Mouse (Mus musculus) CD4-positive, CD25-positive, alpha-beta regulatory T cell, adult 4 months (primary cell): Measurements from ENCODE around the gene Lamb2. TPM values are rescaled to one million over a fixed set of nuclear protein-coding genes. Genes with fewer than 3 reads are reported as not detected.

ENCODE experiments used
- polyA plus RNA-seq, 2 experiments: library from polyadenylated mRNA; unstranded; fragments of 100-300 nt; shearing (Covaris generic); gene quantifications; one replicate each; pipeline ENCODE4 v1.2.1; 2017

Lamb2 gene
- polyA plus RNA-seq, 2 experiments from 2014 or later = 0.10 to 0.13 TPM

Other genes with a start within 250 kb of the Lamb2 start
- 1 to 10 TPM; 2.6 to 5.6 TPM for gene Dag1, start 215.8 kb upstream of the Lamb2 start, polyA plus RNA-seq
- gene Nicn1, start 189.3 kb upstream of the Lamb2 start, polyA plus RNA-seq = 1 to 10 TPM; 2.6 to 6.1 TPM
- gene Amt, start 182.9 kb upstream of the Lamb2 start, polyA plus RNA-seq = 1 to 10 TPM; 1.4 to 2.0 TPM
- 100 to 1,000 TPM; 319 to 423 TPM for gene Rhoa, start 173.6 kb upstream of the Lamb2 start, polyA plus RNA-seq
- gene Tcta, start 173.6 kb upstream of the Lamb2 start, polyA plus RNA-seq = 10 to 100 TPM; 14.8 to 22.7 TPM
- gene Gpx1, start 140.8 kb upstream of the Lamb2 start, polyA plus RNA-seq = 100 to 1,000 TPM; 464 to 565 TPM
- gene Usp4, start 131.9 kb upstream of the Lamb2 start, polyA plus RNA-seq = 100 to 1,000 TPM; 102 to 155 TPM
- gene 1700102P08Rik, start 86.9 kb upstream of the Lamb2 start, polyA plus RNA-seq = 1 to 10 TPM in 1 of 2 experiments, not detected in 1; 1.6 TPM
- gene Ccdc36, start 51.3 kb upstream of the Lamb2 start, polyA plus RNA-seq = under 1 TPM in 1 of 2 experiments, not detected in 1; 0.11 TPM
- not detected for gene BC048562, start 43.3 kb upstream of the Lamb2 start, polyA plus RNA-seq
- gene Ccdc71, start 19.2 kb upstream of the Lamb2 start, polyA plus RNA-seq = 10 to 100 TPM; 29.9 to 39.2 TPM
- 1 to 10 TPM; 1.6 to 2.2 TPM for gene Klhdc8b, start 18.2 kb upstream of the Lamb2 start, polyA plus RNA-seq
- gene Usp19, start 10.9 kb downstream of the Lamb2 start, polyA plus RNA-seq = 10 to 100 TPM; 15.1 to 16.6 TPM
- 100 to 1,000 TPM; 132 to 223 TPM for gene Qars, start 28.0 kb downstream of the Lamb2 start, polyA plus RNA-seq
- 10 to 100 TPM; 77.2 to 91.3 TPM for gene Qrich1, start 37.1 kb downstream of the Lamb2 start, polyA plus RNA-seq
- 100 to 1,000 TPM; 155 to 180 TPM for gene Impdh2, start 80.5 kb downstream of the Lamb2 start, polyA plus RNA-seq
- gene Ndufaf3, start 87.7 kb downstream of the Lamb2 start, polyA plus RNA-seq = 10 to 100 TPM; 48.0 to 61.4 TPM
- gene Dalrd3, start 90.2 kb downstream of the Lamb2 start, polyA plus RNA-seq = 10 to 100 TPM; 65.5 to 75.7 TPM
- 10 to 100 TPM; 29.8 to 56.5 TPM for gene Wdr6, start 99.0 kb downstream of the Lamb2 start, polyA plus RNA-seq
- 10 to 100 TPM in 1 of 2 experiments, 1 to 10 TPM in 1; 7.8 to 15.5 TPM for gene P4htm, start 117.9 kb downstream of the Lamb2 start, polyA plus RNA-seq
- gene Arih2, start 169.7 kb downstream of the Lamb2 start, polyA plus RNA-seq = 10 to 100 TPM; 61.3 to 92.7 TPM
- gene Slc25a20, start 182.4 kb downstream of the Lamb2 start, polyA plus RNA-seq = 10 to 100 TPM; 40.4 to 61.1 TPM
- gene Prkar2a, start 209.6 kb downstream of the Lamb2 start, polyA plus RNA-seq = 1 to 10 TPM; 3.7 to 6.7 TPM